Mouse (Mus musculus) forebrain, embryonic 16.5 days (tissue): ENCODE measurements around the gene Sppl2c. TPM values are rescaled to one million over a fixed set of nuclear protein-coding genes. Genes with fewer than 3 reads are reported as not detected.

ENCODE experiments used
- ATAC-seq: fragments of 200-750 bp; cut with Nextera tagmentation; 2 replicates; pipeline ENCODE4 v1.8.0; 2017; ENCODE audit warnings: mild to moderate bottlenecking, moderate library complexity
- H3K27ac ChIP-seq: fragments of 300-500 bp; sonication (generic); 2 replicates; pipeline ENCODE4 v1.5.1; 2014; ENCODE audit warnings: low read length, control low read depth
- H3K27me3 ChIP-seq: fragments of 300-500 bp; sonication (generic); replicated peaks from 2 replicates; pipeline ENCODE4 v1.6.1; 2014; ENCODE audit warnings: low read length; ENCODE audit not compliant: control insufficient read depth, insufficient read depth
- H3K36me3 ChIP-seq: fragments of 300-500 bp; sonication (generic); 2 replicates; pipeline ENCODE4 v1.6.1; 2014; ENCODE audit not compliant: control insufficient read depth, insufficient read depth
- H3K4me1 ChIP-seq: fragments of 300-500 bp; sonication (generic); replicated peaks from 2 replicates; pipeline ENCODE4 v1.6.1; 2014; ENCODE audit warnings: low read length; ENCODE audit not compliant: control insufficient read depth, insufficient read depth
- H3K4me2 ChIP-seq: fragments of 300-500 bp; sonication (generic); 2 replicates; pipeline ENCODE4 v1.6.1; 2014; ENCODE audit warnings: mild to moderate bottlenecking, low read length, control low read depth
- H3K4me3 ChIP-seq: fragments of 300-500 bp; sonication (generic); replicated peaks from 2 replicates; pipeline ENCODE4 v1.5.1; 2014; ENCODE audit warnings: mild to moderate bottlenecking, low read length, control low read depth
- H3K9ac ChIP-seq: fragments of 300-500 bp; sonication (generic); replicated peaks from 2 replicates; pipeline ENCODE4 v1.6.1; 2014; ENCODE audit warnings: low read depth, low read length, control low read depth
- H3K9me3 ChIP-seq: fragments of 300-500 bp; sonication (generic); 2 replicates; pipeline ENCODE4 v1.6.1; 2016; ENCODE audit warnings: low read length; ENCODE audit not compliant: control insufficient read depth
- WGBS: fragments of 180-500 bp; shearing (Covaris S2); extraction: QIAGEN DNeasy Blood & Tissue Kit; methylation state at CpG from one replicate; pipeline ENCODE4 v1.1.7; 2014; 5-methylcytosine and 5-hydroxymethylcytosine counted together
- polyA plus RNA-seq: library from polyadenylated mRNA; unstranded; fragments of >200 nt; fragmentation: Nextera tagmentation; extraction: Ambion mirVana; gene quantifications from 2 replicates; pipeline ENCODE4 v1.2.1, GENCODE M21; 2015

Gene Sppl2c
- polyA plus RNA-seq, 1 experiment from 2014 or later: not detected

DNA sequence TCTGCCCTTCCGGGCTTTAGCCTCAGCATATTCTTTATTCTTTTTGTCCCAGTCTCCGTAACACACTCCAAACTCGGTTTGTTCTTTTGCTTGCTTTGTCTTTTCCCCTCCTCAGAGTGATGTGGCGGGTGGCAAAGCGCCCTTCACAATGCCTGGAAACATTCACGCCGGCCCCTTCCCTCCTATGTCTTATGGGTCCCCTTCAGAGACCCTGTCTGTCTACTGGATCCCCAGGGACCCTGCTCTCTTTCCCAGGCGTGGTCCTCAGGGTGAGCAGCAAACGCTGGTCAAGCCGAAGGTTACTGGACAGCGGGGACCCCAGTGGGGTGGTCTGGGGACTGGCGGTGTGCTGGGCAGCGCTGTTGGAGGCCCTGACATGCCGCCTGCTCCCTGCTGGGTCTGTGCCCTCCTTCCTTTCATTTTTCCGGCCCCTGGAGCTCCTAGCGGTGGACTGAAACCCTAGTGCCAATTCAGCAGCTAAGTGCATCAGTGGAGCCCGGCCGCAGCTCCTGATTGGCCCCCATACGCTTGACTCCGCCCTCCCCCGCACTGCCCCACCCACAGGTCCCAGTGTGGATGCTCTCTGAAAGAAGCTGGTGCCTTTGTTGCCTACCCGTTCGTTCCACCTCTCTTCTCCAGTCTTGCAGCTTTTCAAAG, 28.4 kb upstream of the Sppl2c start:
- Histone ChIP-seq H3K9ac (peak overlapping the region; percentile 80), H3K27ac (peak overlapping the region; percentile 88), H3K4me3 (peak overlapping the region; percentile 59), H3K4me1 (peaks cover 14% of the 10 kb centered on the region), H3K36me3 (no peaks in the 10 kb centered on the region), H3K4me2 (peak overlapping the region; percentile 90), H3K9me3 (no peaks in the 10 kb centered on the region), H3K27me3 (no peaks in the 10 kb centered on the region)
- 2% methylated on average over 23 of the region's 23 CpGs for WGBS
- peak; percentile 99 for ATAC-seq

DNA sequence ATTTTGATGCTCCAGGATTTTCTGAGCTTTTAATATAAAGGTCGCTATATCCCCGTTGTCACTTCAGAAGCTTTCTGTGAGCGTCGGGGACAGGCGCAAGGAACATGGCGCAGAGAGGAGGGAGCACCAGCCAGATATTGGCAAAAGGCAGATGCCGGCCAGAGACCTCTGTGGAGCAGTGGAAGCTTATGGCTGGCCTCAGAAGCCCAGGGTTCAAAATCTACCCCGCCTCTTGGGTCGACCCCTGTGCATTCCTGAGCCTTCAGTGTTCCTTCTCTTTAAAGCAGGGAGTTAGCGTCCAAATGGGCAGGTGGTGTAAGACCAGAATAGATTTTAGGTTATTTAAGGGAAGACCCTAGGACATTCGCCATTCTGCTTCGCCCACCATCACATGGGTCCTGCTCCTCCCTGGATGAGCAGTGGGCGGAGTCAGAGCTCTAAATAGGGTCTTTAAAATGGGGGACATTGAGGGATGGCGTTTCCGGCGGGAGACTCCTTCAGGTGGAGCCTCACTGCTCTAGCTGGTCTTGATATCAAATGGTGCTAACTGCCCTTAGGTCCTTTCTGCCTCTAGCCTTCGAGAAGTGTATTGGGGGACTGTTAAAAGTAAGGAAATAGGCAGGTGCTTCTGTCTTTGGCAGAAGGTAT, 27.7 kb upstream of the Sppl2c start:
- peak overlapping the region; percentile 68 for H3K9ac ChIP-seq
- H3K4me2 ChIP-seq: peak overlapping the region; percentile 90
- WGBS: 4% methylated on average over 17 of the region's 17 CpGs
- peak overlapping the region; percentile 88 for H3K27ac ChIP-seq
- H3K4me3 ChIP-seq: peak overlapping the region; percentile 59
- no peaks in the 10 kb centered on the region for H3K27me3 ChIP-seq
- H3K36me3 ChIP-seq: no peaks in the 10 kb centered on the region
- peak; percentile 43 for ATAC-seq
- no peaks in the 10 kb centered on the region for H3K9me3 ChIP-seq
- peaks cover 14% of the 10 kb centered on the region for H3K4me1 ChIP-seq

DNA sequence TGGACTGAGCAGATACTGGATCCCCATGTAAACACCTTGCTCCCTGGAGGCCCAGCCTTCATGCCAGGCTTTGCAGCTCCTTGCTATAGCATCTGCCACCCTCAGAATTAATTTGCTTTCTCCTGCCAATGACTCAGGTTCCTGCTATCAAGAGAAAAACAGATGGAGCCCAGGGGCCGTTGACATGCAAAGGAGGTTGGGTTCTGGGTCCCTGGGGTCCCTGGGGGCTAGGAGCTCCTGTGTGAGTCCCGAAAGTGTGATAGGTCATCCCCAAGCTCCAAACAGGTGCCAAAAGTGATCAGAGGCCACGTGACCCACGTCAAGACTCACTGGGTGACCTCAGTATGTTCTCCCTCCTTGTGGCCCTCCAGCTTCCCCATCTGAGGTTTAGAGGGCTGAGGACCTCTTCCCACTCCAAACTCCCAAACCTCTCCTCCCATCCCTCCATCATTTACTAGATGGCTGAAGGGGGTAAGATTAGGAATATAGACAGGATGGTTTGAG, 26.3 kb upstream of the Sppl2c start:
- 91% methylated on average over 4 of the region's 4 CpGs for WGBS
- no peak for ATAC-seq
- Histone ChIP-seq H3K9ac (no peak overlapping the region), H3K27ac (no peak overlapping the region), H3K4me1 (peaks cover 14% of the 10 kb centered on the region), H3K36me3 (no peaks in the 10 kb centered on the region), H3K9me3 (no peaks in the 10 kb centered on the region), H3K4me3 (no peak overlapping the region), H3K27me3 (no peaks in the 10 kb centered on the region), H3K4me2 (no peak overlapping the region)

DNA sequence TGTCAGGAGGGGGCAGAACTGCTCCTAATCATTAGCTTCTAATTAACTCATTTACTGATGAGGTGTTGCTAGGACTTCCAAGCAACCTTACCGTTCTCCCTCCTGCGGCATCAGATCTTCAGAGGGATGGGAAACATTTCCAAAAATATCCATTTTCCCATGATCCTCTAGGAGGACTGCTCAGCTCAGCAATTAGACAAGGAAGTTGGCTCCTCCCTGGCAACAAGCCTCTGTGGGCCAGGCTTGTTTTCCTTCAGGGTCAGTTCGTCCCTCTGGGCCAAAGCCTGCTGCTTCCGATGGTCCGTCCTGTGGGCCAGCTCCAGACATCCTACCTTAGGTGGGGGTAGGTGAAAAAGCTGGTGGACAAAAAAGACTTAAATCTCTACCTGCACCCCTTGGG, 25.0 kb upstream of the Sppl2c start:
- no peak overlapping the region for H3K27ac ChIP-seq
- H3K27me3 ChIP-seq: no peaks in the 10 kb centered on the region
- no peaks in the 10 kb centered on the region for H3K36me3 ChIP-seq
- 70% methylated on average over 5 of the region's 5 CpGs for WGBS
- H3K9ac ChIP-seq: no peak overlapping the region
- H3K9me3 ChIP-seq: no peaks in the 10 kb centered on the region
- H3K4me2 ChIP-seq: no peak overlapping the region
- ATAC-seq: no peak
- H3K4me1 ChIP-seq: peaks cover 14% of the 10 kb centered on the region
- H3K4me3 ChIP-seq: no peak overlapping the region

DNA sequence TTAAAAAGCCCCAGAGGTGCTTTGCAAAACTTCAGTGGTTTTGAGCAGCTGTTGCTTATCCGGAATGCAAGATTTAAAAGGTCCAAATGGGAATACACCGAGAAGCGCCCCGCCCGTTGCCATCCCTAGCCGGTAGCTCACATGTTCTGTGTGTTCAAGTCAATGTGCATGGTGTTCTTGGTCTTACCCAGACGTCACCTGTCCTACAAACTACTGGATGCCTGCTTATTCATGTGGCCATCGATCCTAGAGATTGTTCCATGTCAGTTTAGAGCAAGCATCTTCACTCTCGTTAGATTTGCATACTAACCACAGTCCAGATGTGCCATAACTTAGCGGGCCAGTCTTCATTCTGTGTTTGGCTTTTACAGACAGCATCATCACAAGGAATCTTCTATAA, 21.9 kb upstream of the Sppl2c start:
- Histone ChIP-seq H3K4me3 (no peak overlapping the region), H3K4me2 (no peak overlapping the region), H3K9ac (no peak overlapping the region), H3K27me3 (no peaks in the 10 kb centered on the region), H3K4me1 (no peaks in the 10 kb centered on the region), H3K27ac (no peak overlapping the region), H3K9me3 (no peaks in the 10 kb centered on the region), H3K36me3 (no peaks in the 10 kb centered on the region)
- no peak for ATAC-seq
- 95% methylated on average over 10 of the region's 10 CpGs for WGBS

DNA sequence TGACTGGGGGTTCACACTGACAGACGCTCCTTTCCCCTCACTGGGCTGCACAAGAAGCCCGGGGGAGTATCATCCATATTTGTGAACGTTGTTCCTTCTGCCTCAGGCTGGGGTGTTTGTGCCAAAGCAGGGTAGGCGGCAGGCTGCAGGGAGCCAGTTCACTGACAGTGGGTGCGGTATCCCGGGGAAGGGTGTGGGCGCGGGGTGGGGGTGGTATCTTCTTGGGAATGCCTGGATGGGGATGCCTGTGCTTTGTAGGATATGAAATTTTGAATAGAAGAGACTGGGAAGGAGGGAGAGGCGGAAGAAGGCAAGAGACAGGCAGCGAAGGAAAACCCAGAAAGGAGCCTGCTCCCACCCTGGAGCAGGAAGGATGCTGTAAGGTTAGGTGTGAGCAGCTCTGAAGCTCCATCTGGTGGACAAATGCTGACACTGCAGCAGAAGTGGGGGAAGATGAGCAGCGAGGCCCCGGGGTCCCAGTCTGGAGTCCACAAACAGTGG, 14.8 kb upstream of the Sppl2c start:
- H3K4me1 ChIP-seq: peaks cover 5% of the 10 kb centered on the region
- peak overlapping the region; percentile 43 for H3K4me2 ChIP-seq
- peak; percentile 85 for ATAC-seq
- no peak overlapping the region; the same call in 1 of the 2 replicates for H3K27ac ChIP-seq
- H3K4me3 ChIP-seq: peak overlapping the region; percentile 21; the same call in 1 of the 2 replicates
- H3K36me3 ChIP-seq: no peaks in the 10 kb centered on the region
- peak overlapping the region; percentile 52 for H3K9ac ChIP-seq
- H3K27me3 ChIP-seq: no peaks in the 10 kb centered on the region; the same call in 1 of the 2 replicates
- H3K9me3 ChIP-seq: no peaks in the 10 kb centered on the region
- WGBS: 26% methylated on average over 12 of the region's 12 CpGs

DNA sequence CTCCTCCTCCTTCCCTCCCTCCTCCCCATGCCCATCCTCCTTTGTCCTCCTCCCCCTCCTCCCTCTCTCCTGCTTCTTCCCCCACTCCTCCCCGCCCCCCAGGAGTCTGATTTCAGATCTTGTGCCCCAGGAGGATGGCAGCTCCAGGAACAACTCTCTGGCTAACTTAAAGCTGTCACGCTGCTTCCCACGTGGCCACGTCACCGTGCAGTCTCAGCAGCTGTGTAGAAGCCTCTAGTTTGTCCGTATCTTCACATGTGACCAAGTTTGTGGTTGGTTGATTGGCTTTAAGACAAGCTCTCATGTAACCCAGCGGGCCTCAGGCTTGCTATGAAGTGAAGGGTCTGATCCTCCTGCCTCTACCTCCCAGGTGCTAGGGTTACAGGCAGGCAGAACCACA, 7.2 kb upstream of the Sppl2c start:
- Histone ChIP-seq H3K9ac (no peak overlapping the region), H3K27ac (no peak overlapping the region), H3K9me3 (no peaks in the 10 kb centered on the region), H3K27me3 (0 out of 2 replicates have a peak, but pooled peaks cover 2% of the 10 kb centered on the region), H3K4me2 (no peak overlapping the region), H3K36me3 (no peaks in the 10 kb centered on the region), H3K4me3 (no peak overlapping the region), H3K4me1 (no peaks in the 10 kb centered on the region)
- ATAC-seq: no peak
- WGBS: 32% methylated on average over 6 of the region's 7 CpGs

DNA sequence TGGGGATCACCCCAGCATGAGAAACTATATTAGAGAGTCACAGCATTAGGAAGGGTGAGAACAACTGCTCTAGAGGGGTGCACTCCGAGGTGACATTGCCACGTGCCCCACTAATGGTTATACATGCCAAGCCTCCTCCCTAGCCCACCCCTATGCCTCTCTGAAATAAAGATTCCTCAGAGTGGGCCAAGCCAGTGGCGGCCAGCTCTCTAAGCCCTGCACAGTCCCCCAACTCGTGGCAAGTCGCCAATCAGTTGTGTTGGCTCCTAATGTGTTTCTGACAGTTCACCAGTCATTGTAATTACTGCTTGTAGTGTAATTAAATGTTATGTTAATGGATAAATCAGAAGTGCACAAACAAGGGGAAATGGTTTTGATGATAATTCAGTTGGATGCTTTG, 6.3 kb upstream of the Sppl2c start:
- H3K4me1 ChIP-seq: no peaks in the 10 kb centered on the region
- no peak overlapping the region for H3K4me3 ChIP-seq
- 0 out of 2 replicates have a peak, but pooled peaks cover 2% of the 10 kb centered on the region for H3K27me3 ChIP-seq
- H3K27ac ChIP-seq: no peak overlapping the region
- ATAC-seq: peak; percentile 77
- H3K9me3 ChIP-seq: no peaks in the 10 kb centered on the region
- no peaks in the 10 kb centered on the region for H3K36me3 ChIP-seq
- WGBS: 24% methylated on average over 5 of the region's 5 CpGs
- no peak overlapping the region for H3K9ac ChIP-seq
- H3K4me2 ChIP-seq: no peak overlapping the region

DNA sequence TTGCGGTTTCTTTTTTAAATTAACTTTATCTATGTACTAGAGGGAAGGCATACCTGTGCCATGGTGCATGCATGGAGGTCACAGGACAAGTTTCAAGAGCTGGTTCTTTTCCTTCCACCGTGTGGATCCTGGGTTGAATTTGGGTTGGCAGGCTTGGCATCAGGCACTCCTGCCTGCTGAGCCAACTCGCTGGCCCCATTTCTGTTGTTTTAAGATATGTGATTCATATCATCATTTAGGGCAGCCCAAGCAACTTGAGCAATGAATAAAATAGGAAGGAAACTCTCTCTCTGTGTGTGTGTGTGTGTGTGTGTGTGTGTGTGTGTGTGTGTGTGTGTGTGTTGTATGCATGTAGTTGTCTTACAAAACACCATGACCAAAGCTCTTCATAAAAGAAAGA, 4.0 kb upstream of the Sppl2c start:
- Histone ChIP-seq H3K4me1 (no peaks in the 10 kb centered on the region), H3K9me3 (no peaks in the 10 kb centered on the region), H3K9ac (no peak overlapping the region), H3K4me3 (no peak overlapping the region), H3K27ac (no peak overlapping the region), H3K4me2 (no peak overlapping the region), H3K36me3 (no peaks in the 10 kb centered on the region), H3K27me3 (0 out of 2 replicates have a peak, but pooled peaks cover 2% of the 10 kb centered on the region)
- no peak for ATAC-seq
- 84% methylated on average over 3 of the region's 3 CpGs for WGBS
